32 mouse cellular contexts compared by ENCODE assay signal in the genomic region with DNA sequence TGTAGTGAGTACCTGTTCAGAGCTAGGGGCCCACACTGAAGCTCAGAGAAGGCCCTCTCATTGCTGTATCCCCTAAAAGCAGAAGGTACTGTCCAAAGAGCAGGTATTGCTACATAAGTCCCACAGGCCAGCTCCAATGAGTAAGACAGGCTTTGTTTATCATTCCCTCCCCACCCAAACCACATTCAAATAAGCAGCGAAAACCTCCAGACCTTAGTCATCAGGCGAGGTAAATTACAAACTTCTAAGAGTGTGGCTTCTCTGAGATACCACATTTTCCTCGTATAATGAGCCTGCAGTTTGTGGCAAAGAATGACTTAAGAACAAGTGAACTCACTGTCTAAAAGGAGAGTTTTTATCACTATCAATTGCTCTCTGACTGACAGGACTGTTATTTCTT. TPM values are rescaled to one million over a fixed set of nuclear protein-coding genes. Genes with fewer than 3 reads are reported as not detected.
DNase-seq lines count a peak whose midpoint lies in the region; ATAC-seq and TF ChIP-seq lines count a peak whose summit lies in the region.
"Had no signal": no experiment of that assay in that cellular context is flagged by ENCODE, and none has a peak within 500 bp of the region (broad histone marks: within the 10 kb centered on the region; RNA-seq: fewer than 3 reads in every experiment).

No protein-coding gene starts in this region.

- H3K4me1 ChIP-seq in liver, embryonic 11.5 days (replicated peaks; ENCODE audit: control insufficient read depth, insufficient read depth, low read length): no peaks in the 10 kb centered on the region
- H3K4me1 ChIP-seq: embryonic facial prominence, embryonic 15.5 days; hindbrain, embryonic 12.5 days; neural tube, embryonic 12.5 days had no signal

- no peak overlapping the region for H3ac ChIP-seq in myocyte (ENCODE audit: control insufficient read depth, insufficient read length)

- ATAC-seq in liver, embryonic 11.5 days (replicated peaks; ENCODE audit: low FRiP score): peak; percentile 43; the same call in 1 of the 2 replicates
- ATAC-seq: activated CD4-positive, CD25-positive, alpha-beta regulatory T cell, adult 4 months; forebrain, embryonic 14.5 days; intestine, embryonic 16.5 days; midbrain, embryonic 16.5 days had no signal

- H3K36me3 ChIP-seq in liver, embryonic 11.5 days (ENCODE audit: control insufficient read depth, insufficient read depth, low read length): no peaks in the 10 kb centered on the region
- H3K36me3 ChIP-seq in myocyte (ENCODE audit: control insufficient read depth, insufficient read depth): no peaks in the 10 kb centered on the region
- H3K36me3 ChIP-seq: embryonic facial prominence, embryonic 15.5 days; G1E; hindbrain, embryonic 12.5 days; neural tube, embryonic 12.5 days had no signal

- DNase-seq in liver, embryonic 11.5 days (ENCODE audit: low spot score): no peak
- DNase-seq in liver: no peak
- DNase-seq in Muller cell, postnatal 12 days (ENCODE audit: inconsistent ontology term): peak; percentile 34
- DNase-seq in c-Kit-positive CD71-negative TER-119-negative erythroid progenitor cells, embryonic 14.5 days (ENCODE audit: low read depth): peak; percentile 4
- DNase-seq in layer of hippocampus, adult 18-20 months (ENCODE audit: low spot score in 2 of 2): no peak
- DNase-seq in retina, embryonic 14.5 days (ENCODE audit: low spot score): no peak
- no peak for DNase-seq in thymus, postnatal 10 days (ENCODE audit: low spot score in 2 of 2)
- DNase-seq: adrenal gland, postnatal 10 days; B cell, adult 2 months; cerebellum, adult 11-12 months; cerebellum, postnatal 10 days; gastrocnemius, postnatal 25 days; heart, adult 11 months; heart, postnatal 36 days; kidney, adult 8-10 months; kidney, postnatal 4 days; layer of hippocampus, postnatal 36 days; left cerebral cortex, postnatal 4 days; lung, adult 2 months; lung, postnatal 10 days had no signal

- WGBS in liver, embryonic 11.5 days: 66% methylated on average over 3 of the region's 3 CpGs

- H3K27ac ChIP-seq in liver, embryonic 11.5 days (ENCODE audit: low read depth, low read length): no peak overlapping the region
- H3K27ac ChIP-seq: embryonic facial prominence, embryonic 15.5 days; hindbrain, embryonic 12.5 days; kidney, postnatal 0 days; neural tube, embryonic 12.5 days had no signal

- no peaks in the 10 kb centered on the region for H3K79me2 ChIP-seq in myocyte (ENCODE audit: control insufficient read depth, insufficient read depth)

- H3K4me2 ChIP-seq in liver, embryonic 11.5 days: no peak overlapping the region
- no peak overlapping the region for H3K4me2 ChIP-seq in myocyte (ENCODE audit: low read depth)
- H3K4me2 ChIP-seq: embryonic facial prominence, embryonic 15.5 days; heart, embryonic 11.5 days; hindbrain, embryonic 12.5 days; midbrain, embryonic 11.5 days; neural tube, embryonic 12.5 days had no signal

- H3K4me3 ChIP-seq in liver, embryonic 11.5 days (ENCODE audit: low read depth, low read length): no peak overlapping the region
- no peak overlapping the region for H3K4me3 ChIP-seq in myocyte
- H3K4me3 ChIP-seq: embryonic facial prominence, embryonic 15.5 days; hindbrain, embryonic 12.5 days; neural tube, embryonic 12.5 days had no signal

- H3K9ac ChIP-seq in liver, embryonic 11.5 days (ENCODE audit: low read depth, low read length): no peak overlapping the region
- H3K9ac ChIP-seq: embryonic facial prominence, embryonic 15.5 days; hindbrain, embryonic 12.5 days; neural tube, embryonic 12.5 days had no signal

- no peak for TF ChIP-seq POLR2A in myocyte (IDR thresholded peaks at IDR 0.05; ENCODE audit: insufficient read length, low read depth)

- H3K27me3 ChIP-seq in liver, embryonic 11.5 days (replicated peaks; ENCODE audit: control insufficient read depth, insufficient read depth, low read length): no peaks in the 10 kb centered on the region
- no peaks in the 10 kb centered on the region for H3K27me3 ChIP-seq in myocyte (ENCODE audit: control insufficient read depth, insufficient read depth, insufficient read length)
- H3K27me3 ChIP-seq: embryonic facial prominence, embryonic 15.5 days; hindbrain, embryonic 12.5 days; neural tube, embryonic 12.5 days had no signal

- H3K9me3 ChIP-seq in liver, embryonic 11.5 days (ENCODE audit: control insufficient read depth, low read length): no peaks in the 10 kb centered on the region
- H3K9me3 ChIP-seq: embryonic facial prominence, embryonic 15.5 days; G1E; hindbrain, embryonic 12.5 days; neural tube, embryonic 12.5 days had no signal

TF ChIP-seq in myocyte, 11 proteins besides CTCF, POLR2A, EP300 and RAD21:
- no peak for TF ChIP-seq TCF3 (IDR thresholded peaks at IDR 0.05; ENCODE audit: insufficient read length, low read depth)
- peak; percentile 51; the same call in 1 of the 2 replicates for TF ChIP-seq CEBPB (IDR thresholded peaks at IDR 0.05; ENCODE audit: insufficient read depth, poor library complexity, severe bottlenecking)

RNA-seq across cellular contexts. Expression of gene Grb10, which starts 33.8 kb away (rescaled TPM):
- polyA plus RNA-seq in liver, embryonic 11.5 days (2014; fragmentation: Nextera tagmentation; extraction: Ambion mirVana): 172 and 195 TPM in 2 replicates
- polyA plus RNA-seq in myocyte (2012; fragmentation: generic; extraction: Trizol): 0.59 TPM
- 10 to 100 TPM; 27.5 to 30.9 TPM for total RNA-seq in layer of hippocampus, adult 18-20 months (2021)
- polyA plus RNA-seq: activated CD4-positive, CD25-positive, alpha-beta regulatory T cell, adult 4 months; G1E had no signal

Comparison
In these comparisons a context has a peak if more than half of its experiments do, and no peak if none do; other contexts are left out.
1. DNase-seq: peak in Muller cell, postnatal 12 days (single experiment) and c-Kit-positive CD71-negative TER-119-negative erythroid progenitor cells, embryonic 14.5 days (single experiment); none in liver, embryonic 11.5 days (single experiment), liver (single experiment), layer of hippocampus, adult 18-20 months (0 of 2), retina, embryonic 14.5 days (single experiment) and thymus, postnatal 10 days (0 of 2).
2. RNA of gene Grb10, which starts 33.8 kb away (polyA plus RNA-seq): 172 to 195 TPM in liver, embryonic 11.5 days; 0.59 TPM in myocyte (single experiment); every median in the first group is over 100 times any median in the second.